Mouse (Mus musculus) kidney, adult 18-20 months (tissue): ENCODE data around the gene Jup.
"Not testable (repeated sequence)": the region's sequence is repeated elsewhere in the genome, so short reads cannot be mapped to it uniquely, and the experiment has no call there.

ENCODE experiments used
- DNase-seq: peaks from one replicate; pipeline ENCODE4 v3.0.0; 2021

The Jup gene

DNA sequence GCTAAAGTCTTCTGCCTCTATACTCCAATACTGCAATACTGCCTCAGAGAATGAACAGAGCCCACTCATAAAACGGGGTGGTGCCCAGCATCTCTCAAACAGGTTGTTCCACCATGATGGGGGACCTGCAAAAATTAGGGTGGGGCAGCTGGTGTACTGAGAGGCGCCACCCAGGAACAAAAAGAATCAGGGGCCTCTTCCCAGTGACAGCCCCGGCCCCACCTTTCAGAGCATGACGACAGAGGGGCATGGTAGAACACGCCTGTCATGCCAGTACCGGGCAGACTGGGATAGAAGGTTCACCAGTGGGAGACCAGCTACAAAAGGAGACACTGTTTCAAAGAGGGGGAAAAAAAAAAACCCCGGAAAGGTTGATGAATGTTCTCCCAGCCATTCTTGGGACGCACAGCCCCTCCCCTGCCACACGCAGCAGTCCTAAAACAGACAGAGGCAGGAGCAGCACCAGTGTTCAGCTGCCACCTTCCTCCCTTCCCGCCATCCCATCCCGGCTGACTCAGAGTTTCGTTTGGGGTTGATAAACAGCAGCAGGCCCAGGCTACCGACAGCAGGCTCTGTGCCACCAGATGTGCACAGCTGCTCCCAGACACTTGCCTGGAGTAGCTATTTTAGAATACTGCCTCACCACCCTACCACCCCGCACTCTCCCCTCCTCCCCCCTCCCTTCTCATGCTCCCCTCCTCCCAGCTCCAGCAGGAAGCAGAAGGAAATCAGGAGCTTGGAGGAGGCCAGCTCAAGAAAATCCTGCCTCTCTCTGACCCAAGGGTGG lies 9.8 kb downstream of the Jup start:
- peak; percentile 63 for DNase-seq

DNA sequence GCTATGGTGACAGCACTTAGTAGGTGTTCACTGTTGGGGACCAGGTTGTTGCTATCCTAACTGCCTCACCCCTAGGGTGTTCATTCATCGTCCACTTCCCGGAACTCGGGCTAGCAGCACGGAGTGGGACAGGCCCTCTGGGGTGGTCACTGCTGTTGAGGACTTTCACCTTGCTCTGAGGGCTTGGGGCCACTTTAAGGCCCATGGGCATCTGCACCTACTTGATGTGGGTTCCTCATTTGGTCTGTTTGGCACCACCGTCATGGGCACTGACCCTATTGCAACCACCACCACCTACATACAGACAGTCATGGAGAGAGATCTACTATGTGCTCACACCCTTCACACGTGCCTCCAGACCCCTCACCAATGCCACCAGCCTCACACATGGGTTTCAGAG lies 10.5 kb downstream of the Jup start:
- no peak for DNase-seq

DNA sequence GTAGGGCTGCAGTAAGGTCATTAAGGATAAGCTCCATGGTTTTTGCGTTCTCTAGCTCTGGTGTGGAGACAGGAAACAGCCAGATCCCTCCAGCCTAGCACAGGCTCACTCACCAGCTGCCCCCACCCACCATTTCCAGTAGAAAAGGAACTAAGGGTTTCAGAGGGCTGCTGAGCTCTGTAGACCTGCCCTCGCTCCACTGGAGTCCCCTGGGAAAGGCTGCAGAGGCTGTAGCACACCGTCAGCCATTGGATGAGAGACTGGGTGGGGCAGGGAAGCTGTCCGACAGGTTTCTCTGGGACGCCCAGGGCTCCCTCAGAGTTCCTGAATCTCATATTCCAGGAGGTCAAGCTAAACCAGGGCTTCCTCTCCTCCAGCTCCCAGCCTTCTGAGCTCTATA lies 11.0 kb downstream of the Jup start:
- peak; percentile 64 for DNase-seq

DNA sequence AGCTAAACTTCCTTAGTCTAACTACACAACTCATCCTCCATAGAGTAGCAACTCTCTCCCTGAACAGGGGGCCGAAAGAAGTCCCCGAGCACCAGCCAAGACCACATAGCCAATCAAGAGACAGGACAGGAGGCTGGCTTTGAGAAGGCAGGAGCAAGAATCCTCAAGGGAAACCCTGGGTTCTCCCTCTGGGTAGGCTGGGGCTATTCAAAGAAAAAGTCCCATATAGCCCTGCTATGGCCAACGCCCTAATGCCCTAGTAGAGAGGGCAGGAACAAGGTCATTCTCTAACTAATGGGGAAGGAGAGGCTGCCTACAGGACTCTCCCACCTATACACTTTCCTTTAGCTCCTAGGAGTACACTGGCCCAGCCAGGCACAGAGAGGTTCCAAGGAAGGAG lies 12.5 kb downstream of the Jup start:
- no peak for DNase-seq

DNA sequence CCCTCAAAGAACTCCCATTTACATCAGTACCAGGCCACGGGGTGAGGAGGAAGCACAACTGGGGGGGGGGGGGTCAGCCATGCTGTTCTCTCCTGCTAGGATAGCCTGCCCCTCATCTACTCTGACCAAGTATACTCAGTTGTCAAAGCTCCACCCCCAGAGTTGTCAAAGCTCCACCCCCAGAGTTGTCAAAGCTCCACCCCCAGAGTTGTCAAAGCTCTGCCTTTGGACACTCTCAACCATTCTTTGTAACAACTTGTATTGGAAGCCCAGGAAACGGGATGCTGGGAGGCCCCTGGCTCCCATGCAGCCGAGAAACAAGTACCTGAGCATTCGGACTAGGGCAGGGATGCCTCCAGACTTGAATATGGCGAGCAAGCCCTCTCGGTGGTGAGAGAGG lies 14.9 kb downstream of the Jup start:
- no peak for DNase-seq

DNA sequence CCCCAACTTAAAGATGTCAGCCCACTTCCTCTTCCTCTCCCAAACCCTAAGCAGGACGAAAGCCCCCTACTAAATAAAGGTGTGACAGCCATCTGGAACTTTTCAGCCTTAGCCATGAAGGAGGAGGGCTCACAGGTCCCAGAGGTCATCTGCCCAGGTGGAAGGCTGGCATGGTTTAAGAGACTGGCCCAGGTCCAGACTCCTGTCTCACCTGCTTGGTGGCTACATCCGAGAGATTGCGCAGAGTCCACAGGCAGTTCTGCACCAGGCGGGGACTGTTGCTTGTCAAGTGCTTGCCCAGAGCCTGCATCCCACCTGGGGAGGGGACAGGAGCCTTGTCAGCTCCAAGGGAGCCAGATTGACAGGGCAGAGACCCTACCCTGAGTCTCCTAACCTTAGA lies 18.3 kb downstream of the Jup start:
- DNase-seq: no peak

DNA sequence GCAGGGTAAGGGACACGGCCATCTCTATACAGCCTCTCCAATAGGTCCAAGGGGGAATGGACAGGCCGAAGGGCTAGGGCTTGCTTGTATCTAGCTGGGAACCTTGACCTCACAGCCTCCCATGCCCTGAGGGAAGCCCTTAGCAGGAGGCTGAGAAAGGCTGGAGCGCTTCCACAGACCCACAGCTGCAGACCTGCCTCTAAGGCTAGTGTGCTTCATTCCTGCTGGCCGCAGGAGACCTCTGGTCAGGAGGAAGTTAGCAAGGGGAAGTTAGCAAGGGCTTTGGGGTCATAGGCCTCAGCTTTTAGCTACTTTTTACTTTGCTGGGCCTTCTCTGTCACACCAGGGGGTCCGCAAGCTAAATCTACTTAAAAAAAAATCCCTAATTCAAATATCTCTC lies 19.1 kb downstream of the Jup start:
- DNase-seq: no peak

DNA sequence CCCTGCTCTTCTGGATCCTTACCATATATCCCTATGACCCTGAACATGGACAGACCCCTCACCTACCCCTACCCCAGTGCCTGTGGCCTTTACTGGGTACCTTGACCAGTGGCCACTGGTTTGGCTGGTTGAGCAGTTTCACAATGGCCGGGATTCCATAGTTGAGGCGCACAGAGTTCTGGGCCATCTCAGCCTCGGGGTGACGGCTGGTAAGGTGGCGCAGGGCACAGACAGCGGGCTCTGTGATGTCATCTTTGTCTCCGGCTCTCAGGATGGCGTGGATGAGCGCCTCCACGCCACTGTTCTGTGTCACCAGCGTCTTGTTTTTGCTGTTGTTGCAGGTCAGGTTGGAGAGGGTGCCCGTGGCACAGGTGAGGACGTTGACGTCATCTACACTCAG lies 19.6 kb downstream of the Jup start:
- no peak for DNase-seq

DNA sequence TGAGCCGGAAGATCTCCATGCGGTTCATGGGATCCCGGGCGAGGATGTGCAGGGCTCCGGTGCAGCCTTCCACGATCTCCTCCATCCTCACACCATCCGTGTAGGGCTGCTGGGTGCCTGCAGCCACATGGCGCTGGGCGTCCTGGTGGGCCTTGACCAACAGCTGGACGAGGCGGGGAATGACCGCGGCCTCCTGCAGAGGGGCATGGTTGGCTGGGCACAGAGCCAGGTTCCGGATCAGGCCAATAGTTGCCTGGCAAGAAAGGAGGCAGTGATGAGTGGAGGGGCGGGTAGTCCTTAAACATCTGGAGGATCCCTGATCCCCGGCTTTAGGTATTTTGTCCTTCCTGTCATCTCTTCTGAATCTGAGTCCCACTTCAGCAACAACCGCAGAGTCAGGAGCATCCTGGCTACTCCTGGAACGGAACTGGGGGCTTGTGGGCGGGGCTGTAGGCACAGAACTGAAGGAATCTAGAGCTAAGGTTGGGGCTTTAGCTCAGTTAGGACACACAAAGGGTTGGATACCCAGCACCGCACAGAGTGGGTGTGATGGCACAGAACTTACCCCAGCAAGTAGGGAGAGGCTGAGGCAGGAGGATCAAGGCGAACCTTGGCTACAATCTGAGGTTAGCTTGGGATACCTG lies 20.7 kb downstream of the Jup start:
- DNase-seq: no peak

DNA sequence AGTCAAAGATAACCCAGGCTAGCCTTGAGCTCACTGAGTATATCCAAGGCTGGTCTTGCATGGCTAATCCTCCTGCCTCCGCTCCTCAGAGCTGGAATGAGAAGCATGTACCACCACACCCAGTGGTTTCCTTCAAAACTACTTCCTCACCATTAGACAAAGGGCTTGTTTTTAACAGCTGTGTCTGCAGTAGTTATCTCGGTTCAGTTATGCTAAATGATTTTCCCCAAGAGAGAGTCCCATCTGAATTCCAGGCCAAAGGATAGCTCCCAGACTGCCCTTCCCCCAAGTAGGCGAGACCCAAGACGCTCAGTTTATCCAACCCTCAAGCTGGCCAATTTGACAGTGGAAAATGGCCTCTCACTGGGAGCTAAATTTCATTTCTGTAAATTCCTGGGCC lies 21.6 kb downstream of the Jup start:
- DNase-seq: no peak

DNA sequence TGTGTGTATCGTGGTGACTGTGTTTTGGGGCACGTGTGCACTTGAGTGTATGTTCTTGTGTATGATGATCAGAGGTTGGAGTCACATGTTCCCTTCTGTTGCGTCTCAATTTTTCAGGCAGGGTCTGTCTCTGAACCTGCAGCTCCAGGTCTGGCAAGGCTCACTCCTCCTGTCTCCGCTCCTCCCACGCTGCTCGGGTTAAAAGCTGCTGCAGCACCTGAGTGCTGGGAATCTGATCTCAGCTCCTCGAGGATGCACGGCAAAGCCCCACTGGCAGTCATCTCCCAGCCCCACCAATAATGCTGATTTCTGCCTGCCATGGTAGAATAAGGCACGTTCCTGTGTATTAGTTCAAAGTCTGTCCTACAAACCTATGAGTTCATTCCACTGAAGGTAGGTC lies 22.4 kb downstream of the Jup start:
- DNase-seq: no peak

DNA sequence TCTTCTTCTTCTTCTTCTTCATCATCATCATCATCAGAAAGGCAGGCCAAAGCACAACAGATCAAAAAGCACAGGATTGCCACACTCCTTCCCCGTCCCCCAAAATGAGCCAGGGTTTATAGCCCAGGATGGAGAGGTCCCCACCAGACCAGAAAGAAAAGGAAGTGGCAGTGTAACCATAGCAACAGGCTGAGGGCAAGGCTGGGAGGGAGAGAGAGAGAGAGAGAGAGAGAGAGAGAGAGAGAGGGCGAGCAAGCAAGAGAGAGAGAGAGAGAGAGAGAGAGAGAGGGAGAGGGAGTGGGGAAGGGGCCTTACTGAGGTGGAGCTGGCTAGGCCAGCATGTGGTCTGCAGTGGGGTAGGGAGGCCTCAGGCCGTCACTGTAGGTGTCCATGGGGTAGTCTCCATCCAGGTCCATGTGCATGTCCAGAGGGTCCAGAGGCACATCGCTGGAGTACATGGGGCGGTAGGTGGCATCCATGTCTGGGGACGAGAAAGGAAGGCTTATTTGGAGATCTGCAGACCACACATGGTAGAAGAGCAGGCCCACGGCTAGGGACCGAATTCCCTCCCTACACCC lies 25.5 kb downstream of the Jup start:
- no peak for DNase-seq

DNA sequence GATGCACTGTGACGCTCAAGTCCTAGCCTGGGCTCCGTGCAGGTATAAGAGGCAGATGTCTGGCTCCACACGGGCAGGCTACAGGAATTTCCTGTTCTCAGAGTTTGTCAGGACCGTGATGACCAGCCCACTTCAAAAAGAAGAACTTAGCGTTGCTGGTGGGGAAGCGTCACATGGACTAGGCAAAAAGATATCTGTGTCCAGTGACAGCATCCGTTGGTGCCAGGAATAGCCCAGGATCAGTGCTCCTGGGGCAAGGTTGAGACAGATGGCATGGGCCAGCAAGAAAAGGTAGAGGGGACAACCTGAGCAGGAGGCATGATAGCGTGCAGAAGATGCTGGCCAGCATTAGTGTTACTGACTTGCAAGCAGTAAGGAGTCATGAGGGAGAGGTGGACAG lies 27.7 kb downstream of the Jup start:
- DNase-seq: no peak

DNA sequence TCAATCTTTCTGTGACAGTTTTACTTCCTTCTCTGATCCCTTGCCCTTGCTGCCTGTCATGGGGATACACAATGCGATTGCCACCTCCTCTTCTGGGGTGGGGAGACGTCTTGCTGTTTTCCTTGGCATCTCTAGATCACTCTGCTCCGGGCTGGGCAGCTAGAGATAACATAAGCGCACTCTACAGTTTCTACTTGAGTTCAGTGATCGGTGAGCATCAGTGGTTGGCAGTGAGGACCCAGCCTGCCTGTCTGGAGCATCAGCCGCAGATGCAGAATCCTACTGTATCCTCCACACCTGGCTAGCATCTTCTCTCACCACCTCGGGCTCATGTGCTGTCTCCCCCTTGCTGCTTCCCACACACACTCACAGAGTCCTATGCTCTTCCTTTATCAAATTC lies 28.4 kb downstream of the Jup start:
- DNase-seq: no peak

DNA sequence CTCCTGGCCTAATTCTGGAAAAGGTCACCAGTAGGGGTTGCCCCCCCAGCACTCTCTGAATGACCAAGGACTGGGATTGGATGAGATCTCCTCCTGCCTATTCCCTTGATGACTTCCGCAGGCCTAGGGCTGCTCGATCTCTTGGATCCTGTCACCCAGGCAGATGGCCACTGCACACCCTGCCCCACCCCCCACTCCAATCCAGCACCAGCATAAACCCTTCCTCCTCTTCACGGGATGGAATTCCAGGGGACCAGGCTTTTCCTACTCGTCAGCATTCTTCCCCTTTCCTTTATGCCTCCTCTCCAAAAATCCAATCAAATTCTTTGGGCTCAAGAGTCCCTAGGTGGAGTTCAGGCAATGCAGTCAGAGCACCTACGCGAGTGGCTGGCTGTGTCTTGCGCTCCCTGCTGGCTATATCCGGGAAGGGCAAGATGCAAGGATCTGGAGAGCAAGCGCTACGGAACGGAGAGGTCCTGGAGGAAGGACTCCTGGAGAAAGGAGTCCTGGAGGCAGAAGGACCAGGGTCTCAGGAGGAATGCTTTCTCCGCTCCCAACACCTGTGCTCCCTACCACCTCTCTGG lies 34.5 kb downstream of the Jup start:
- peak; percentile 84 for DNase-seq

DNA sequence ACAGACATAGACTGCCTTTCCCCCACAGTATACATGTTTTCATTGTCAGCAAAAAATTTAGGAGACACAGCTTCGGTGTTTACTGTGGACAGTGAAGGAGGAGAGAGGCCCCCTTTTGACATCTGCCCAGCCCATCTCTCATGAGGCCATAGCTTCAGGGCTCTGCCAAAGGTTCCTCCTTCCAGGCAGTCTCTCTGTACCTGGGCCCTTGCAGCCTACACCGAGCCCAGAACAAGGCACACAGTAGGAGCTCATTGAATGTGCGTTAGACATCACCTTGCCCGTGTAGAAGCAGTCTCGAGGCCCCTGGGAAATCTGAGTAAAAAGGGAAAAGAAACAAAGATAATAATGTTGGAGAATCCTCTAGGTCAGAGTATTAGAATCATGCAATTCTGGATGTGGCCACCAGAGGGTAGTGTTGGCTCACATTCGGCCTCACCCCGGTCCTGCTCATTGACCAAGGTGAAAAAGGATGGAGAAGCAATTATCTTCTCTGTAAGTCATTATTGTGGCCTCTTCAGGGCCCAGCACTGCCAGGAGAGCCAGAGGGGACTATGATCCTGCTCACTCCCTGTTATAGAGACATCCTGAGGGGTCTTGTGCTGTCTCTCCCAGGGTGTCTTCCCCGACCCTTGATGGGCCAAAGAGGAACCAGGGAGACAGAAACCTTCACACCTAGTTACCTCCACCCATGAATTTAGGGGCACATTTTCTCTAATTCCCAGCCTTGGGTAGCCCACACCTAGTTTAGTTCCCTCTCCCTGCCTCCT lies 35.2 kb downstream of the Jup start:
- DNase-seq: peak; percentile 80

DNA sequence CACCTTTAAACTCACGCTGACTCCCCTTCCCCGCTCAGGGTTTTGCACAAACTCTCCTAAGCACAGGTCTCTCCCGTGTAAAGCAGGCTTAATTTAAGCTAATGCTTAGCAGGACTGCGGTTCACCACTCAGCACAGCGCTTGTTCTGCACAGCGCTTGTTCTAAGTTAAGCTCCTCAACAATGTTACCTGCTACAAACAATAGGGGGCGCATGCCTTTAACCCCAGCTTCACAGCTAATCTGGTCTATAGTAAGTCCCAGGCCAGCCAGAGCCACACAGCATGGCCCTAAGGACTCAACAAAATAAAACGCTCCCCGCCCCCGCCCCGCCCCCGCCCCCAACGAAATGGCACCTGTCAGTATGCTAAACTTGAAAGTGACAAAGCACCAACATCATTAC lies 36.5 kb downstream of the Jup start:
- DNase-seq: not testable (repeated sequence)

DNA sequence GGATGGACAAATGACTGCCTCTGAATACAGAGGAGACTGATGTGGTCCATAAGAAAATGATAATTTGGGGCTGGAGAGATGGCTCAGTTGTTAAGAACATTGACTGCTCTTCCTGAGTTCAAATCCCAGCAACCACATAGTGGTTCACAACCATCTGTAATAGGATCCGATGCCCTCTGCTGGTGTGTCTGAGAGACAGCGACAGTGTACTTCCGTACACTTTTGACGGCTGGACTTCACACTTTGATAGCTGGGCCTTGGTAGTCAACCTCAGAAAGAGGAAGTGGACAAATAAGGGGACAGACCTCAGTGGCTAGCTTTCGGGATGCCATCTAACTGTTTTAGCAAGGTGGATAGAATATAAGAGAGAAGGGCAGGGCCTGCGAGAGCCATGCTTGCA lies 37.4 kb downstream of the Jup start:
- DNase-seq: no peak

DNA sequence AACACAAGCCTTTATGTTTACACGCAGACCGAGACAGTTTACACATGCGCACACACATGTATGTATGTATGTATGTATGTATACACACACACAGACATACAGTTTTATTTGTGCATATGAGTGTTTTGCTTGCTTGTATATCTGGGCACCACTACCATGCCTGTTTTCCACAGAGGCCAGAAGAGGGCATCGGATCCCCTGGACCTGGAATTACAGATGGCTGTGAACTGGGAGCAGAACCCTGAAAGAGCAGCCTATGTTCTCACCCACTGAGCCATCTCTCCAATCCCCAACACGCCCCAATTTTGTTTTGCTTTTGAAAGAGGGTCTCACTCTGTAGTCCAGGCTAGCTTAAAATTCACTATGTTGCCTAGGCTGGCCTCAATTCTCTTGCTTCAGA lies 40.2 kb downstream of the Jup start:
- DNase-seq: no peak

DNA sequence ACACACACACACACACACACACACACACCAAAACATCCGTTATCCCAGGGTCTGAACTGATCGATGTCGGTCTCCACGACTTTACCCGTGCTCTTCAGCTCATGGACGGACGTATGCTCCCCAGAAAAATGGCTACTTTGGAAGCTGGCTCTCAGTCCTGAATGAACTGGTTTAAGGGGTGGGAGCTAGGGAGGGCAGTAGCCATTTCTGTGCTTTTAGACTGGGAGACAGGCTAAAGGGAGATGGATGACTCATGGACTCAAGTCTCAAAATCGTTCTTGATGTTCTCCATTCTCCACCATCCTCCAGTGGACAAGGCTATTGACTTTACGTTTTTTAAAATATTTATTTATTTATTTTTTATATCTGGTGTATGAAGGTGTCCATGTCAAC lies 40.7 kb downstream of the Jup start:
- no peak for DNase-seq

DNA sequence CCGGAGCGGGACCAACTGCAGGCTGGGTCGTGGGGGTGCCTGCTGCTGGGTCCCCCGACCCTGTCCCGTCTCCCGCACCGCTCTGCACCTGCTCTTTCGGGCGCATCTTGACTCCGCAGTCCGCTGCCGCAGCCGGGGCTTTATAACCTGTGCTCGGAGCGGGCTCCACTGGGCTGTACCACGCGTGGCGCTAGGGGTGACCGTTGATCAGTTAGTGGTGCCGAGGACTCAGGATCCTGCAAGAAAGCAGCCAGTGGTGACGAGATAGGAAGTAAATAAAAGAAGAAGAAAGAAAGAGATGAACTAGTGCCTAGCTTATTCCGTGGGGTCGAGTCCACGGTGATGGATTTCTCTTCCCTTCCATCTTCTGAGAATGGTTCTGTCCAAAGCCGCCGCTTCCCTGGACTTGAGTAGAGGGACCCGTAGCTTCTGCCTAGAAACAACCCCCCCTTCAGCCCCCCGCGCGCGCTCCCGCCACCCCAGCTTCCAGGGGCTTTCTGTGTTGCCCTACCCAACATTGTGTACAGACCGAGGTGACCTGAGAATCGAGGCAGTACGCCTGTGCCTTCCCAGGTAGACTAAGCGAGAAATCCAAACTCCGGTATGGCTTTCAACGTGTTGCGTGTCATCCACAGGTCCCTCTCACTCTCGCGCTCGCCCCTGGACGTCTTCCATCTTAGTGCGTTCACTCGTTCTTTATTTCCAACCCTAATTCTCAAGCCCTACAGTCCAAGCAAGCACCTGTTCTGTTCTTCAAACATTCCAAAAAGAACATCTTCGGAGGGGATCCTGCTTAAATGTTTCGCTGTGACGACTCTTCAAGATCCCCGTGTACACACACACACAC lies 41.4 kb downstream of the Jup start, which contains the start of gene Hap1:
TSS of gene Hap1 (minus strand) at position 157 of the 847 bp plus-strand sequence.
- DNase-seq: peak; percentile 81
